In the genomic region with DNA sequence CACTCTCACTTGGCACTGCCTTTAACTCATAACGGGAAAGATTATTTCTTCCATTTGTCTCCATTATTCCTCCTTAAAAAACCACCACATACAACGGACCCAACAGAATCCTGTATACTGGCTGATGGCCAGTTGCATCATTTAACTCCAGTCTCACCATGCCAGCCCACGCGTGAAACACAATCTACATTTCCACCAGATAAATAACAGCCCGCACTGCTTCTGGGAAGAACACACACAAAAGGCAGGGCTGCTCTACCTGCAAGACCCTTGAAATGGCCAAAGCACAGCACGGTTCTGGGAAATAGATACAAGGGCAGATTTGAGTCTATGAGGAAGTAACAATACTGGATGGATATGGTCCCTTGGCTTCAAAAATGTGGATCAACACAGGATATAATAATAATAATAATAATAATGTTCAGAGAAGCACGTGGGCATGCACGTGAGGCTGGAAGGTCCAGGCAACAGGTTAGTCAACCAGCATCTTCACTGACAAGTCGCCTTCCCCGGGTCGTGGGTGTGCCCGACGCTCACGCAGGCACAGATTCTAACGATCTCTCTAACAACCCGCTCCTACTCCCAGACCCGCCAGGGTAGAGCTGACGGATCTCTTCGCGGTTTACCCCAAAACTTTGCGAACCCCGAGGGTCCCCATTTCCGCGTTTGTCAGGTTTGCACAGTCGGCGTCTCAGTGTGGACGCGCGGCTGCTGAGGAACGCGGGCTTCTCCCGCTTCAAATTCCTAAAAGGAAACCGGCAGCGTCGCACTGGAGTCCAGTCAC, we compare ENCODE assay signal across 8 mouse cellular contexts. TPM values are rescaled to one million over a fixed set of nuclear protein-coding genes. Genes with fewer than 3 reads are reported as not detected.
DNase-seq lines count a peak whose midpoint lies in the region; ATAC-seq and TF ChIP-seq lines count a peak whose summit lies in the region.

No protein-coding gene starts in this region.

- H3K36me3 ChIP-seq in spleen, adult 2 months (ENCODE audit: control insufficient read depth, insufficient read depth, low read length), result no peaks in the 10 kb centered on the region
- no peaks in the 10 kb centered on the region for H3K36me3 ChIP-seq in forebrain, embryonic 14.5 days (ENCODE audit: control insufficient read depth, insufficient read depth, low read length)
- H3K36me3 ChIP-seq in kidney, embryonic 16.5 days (ENCODE audit: insufficient read depth, low read length), result no peaks in the 10 kb centered on the region
- H3K36me3 ChIP-seq in macrophage (ENCODE audit: inconsistent target), result no peaks in the 10 kb centered on the region

- no peak for ATAC-seq in CD4-positive, CD25-positive, alpha-beta regulatory T cell, adult 4 months
- ATAC-seq in forebrain, embryonic 14.5 days, result no peak; the same call in 1 of the 2 replicates
- ATAC-seq in kidney, embryonic 16.5 days (ENCODE audit: low FRiP score, low TSS enrichment), result no peak; the same call in none of the 2 replicates

- H3K9me3 ChIP-seq in forebrain, embryonic 14.5 days (replicated peaks; ENCODE audit: control insufficient read depth, low read length), result no peaks in the 10 kb centered on the region
- H3K9me3 ChIP-seq in kidney, embryonic 16.5 days (ENCODE audit: low read length), result no peaks in the 10 kb centered on the region

- peak overlapping the region; percentile 78 for H3K4me2 ChIP-seq in forebrain, embryonic 14.5 days (ENCODE audit: low read length)
- H3K4me2 ChIP-seq in kidney, embryonic 16.5 days (replicated peaks; ENCODE audit: low read depth, low read length), result peak overlapping the region; percentile 87

- peak overlapping the region; percentile 77 for H3K9ac ChIP-seq in forebrain, embryonic 14.5 days (ENCODE audit: low read length)
- peak overlapping the region; percentile 81 for H3K9ac ChIP-seq in kidney, embryonic 16.5 days (replicated peaks; ENCODE audit: low read length)

- peak; percentile 71 for DNase-seq in CD4-positive, CD25-positive, alpha-beta regulatory T cell, adult 2 months (ENCODE audit: low read depth, low spot score)
- DNase-seq in spleen, adult 2 months (ENCODE audit: low read depth in 1 of 2, low spot score in 2 of 2), result peak; percentile 11 to 35
- DNase-seq in spleen, adult 18-20 months, result no peak
- no peak for DNase-seq in forebrain, embryonic 14.5 days (ENCODE audit: low spot score)
- peak; percentile 61 for DNase-seq in testis, postnatal 14 days (ENCODE audit: low spot score)

- 0 out of 2 replicates have a peak overlapping the region, but pooled peaks have one; percentile 59 for H3K27ac ChIP-seq in spleen, adult 2 months (ENCODE audit: insufficient read depth, low read length)
- H3K27ac ChIP-seq in forebrain, embryonic 14.5 days (ENCODE audit: low read depth, low read length), result peak overlapping the region; percentile 84; the same call in 1 of the 2 replicates
- H3K27ac ChIP-seq in kidney, embryonic 16.5 days (ENCODE audit: low read length), result peak overlapping the region; percentile 89; the same call in 1 of the 2 replicates
- peak overlapping the region; percentile 64 for H3K27ac ChIP-seq in macrophage

- peaks cover 49% of the 10 kb centered on the region for H3K79me2 ChIP-seq in macrophage (ENCODE audit: inconsistent target)

- no peak for TF ChIP-seq POLR2A in spleen, adult 2 months (IDR thresholded peaks at IDR 0.05; ENCODE audit: low read depth, low read length)

- WGBS in spleen, adult 2 months, result 2% methylated on average over 35 of the region's 35 CpGs
- WGBS in forebrain, embryonic 14.5 days, result 5% methylated on average over 35 of the region's 35 CpGs
- WGBS in kidney, embryonic 16.5 days, result 6% methylated on average over 35 of the region's 35 CpGs
- 3% methylated on average over 35 of the region's 35 CpGs for WGBS in macrophage (ENCODE audit: missing documents)

- H3K4me3 ChIP-seq in spleen, adult 2 months (ENCODE audit: extremely low read depth, insufficient read depth, insufficient read length), result peak overlapping the region; percentile 73
- H3K4me3 ChIP-seq in forebrain, embryonic 14.5 days (ENCODE audit: low read depth, low read length), result peak overlapping the region; percentile 57
- peak overlapping the region; percentile 85 for H3K4me3 ChIP-seq in kidney, embryonic 16.5 days (ENCODE audit: low read length)
- peak overlapping the region; percentile 95 for H3K4me3 ChIP-seq in macrophage (ENCODE audit: inconsistent target)

- no peak for TF ChIP-seq CTCF in spleen, adult 2 months (IDR thresholded peaks at IDR 0.05; ENCODE audit: extremely low read depth, insufficient read depth, insufficient read length, insufficient replicate concordance)

- H3K27me3 ChIP-seq in spleen, adult 2 months (ENCODE audit: control insufficient read depth, insufficient read depth, low read length), result no peaks in the 10 kb centered on the region
- no peaks in the 10 kb centered on the region for H3K27me3 ChIP-seq in forebrain, embryonic 14.5 days (replicated peaks; ENCODE audit: control insufficient read depth, insufficient read depth, low read length)
- no peaks in the 10 kb centered on the region for H3K27me3 ChIP-seq in kidney, embryonic 16.5 days (ENCODE audit: insufficient read depth, low read length)

- peaks cover 5% of the 10 kb centered on the region; the same call in 1 of the 2 replicates for H3K4me1 ChIP-seq in spleen, adult 2 months (ENCODE audit: control insufficient read depth, insufficient read depth, insufficient read length)
- peaks cover 20% of the 10 kb centered on the region for H3K4me1 ChIP-seq in forebrain, embryonic 14.5 days (ENCODE audit: control insufficient read depth, insufficient read depth, low read length)
- H3K4me1 ChIP-seq in kidney, embryonic 16.5 days (ENCODE audit: insufficient read depth, low read length), result peaks cover 31% of the 10 kb centered on the region

RNA-seq across cellular contexts. Expression of a gene that starts 1.0 kb away (rescaled TPM):
- 10 to 100 TPM; 58.9 to 82.9 TPM for polyA plus RNA-seq in CD4-positive, CD25-positive, alpha-beta regulatory T cell, adult 4 months (2017; shearing (Covaris generic))
- 21.7 and 23.7 TPM in 2 replicates for polyA plus RNA-seq in spleen, adult 2 months (2012; rRNA removed)
- polyA plus RNA-seq in forebrain, embryonic 14.5 days (2014; fragmentation: Nextera tagmentation; extraction: Ambion mirVana), result 73.7 and 122 TPM in 2 replicates
- 58.0 and 58.3 TPM in 2 replicates for polyA plus RNA-seq in kidney, embryonic 16.5 days (2015; fragmentation: Nextera tagmentation; extraction: Ambion mirVana)
- 100 to 1,000 TPM; 124 to 228 (median 182) TPM for total RNA-seq in macrophage (2018; cell fraction: chromatin; rRNA removed)
- 10 to 100 TPM; 17.3 to 29.9 (median 21.8) TPM for total RNA-seq in macrophage (2018; cell fraction: cytosol; rRNA removed)
- 100 to 1,000 TPM in 17 of 26 experiments, 10 to 100 TPM in 9; 49.4 to 229 (median 108) TPM for total RNA-seq in macrophage (2018; cell fraction: nucleus; rRNA removed)
- 12.8 to 18.8 TPM (median 16.9 TPM) in 3 replicates for polyA plus RNA-seq in macrophage (2018)

RNA-seq across cellular contexts. Expression of a gene that starts 48.8 kb away (rescaled TPM):
- 10 to 100 TPM; 22.6 to 23.4 TPM for polyA plus RNA-seq in CD4-positive, CD25-positive, alpha-beta regulatory T cell, adult 4 months (2017; shearing (Covaris generic))
- 10.2 and 10.3 TPM in 2 replicates for polyA plus RNA-seq in spleen, adult 2 months (2012; rRNA removed)
- polyA plus RNA-seq in forebrain, embryonic 14.5 days (2014; fragmentation: Nextera tagmentation; extraction: Ambion mirVana), result 1.7 and 1.9 TPM in 2 replicates
- polyA plus RNA-seq in kidney, embryonic 16.5 days (2015; fragmentation: Nextera tagmentation; extraction: Ambion mirVana), result 0.82 and 1.2 TPM in 2 replicates
- 1 to 10 TPM in 2 of 26 experiments, under 1 TPM in 9, not detected in 15; 0.04 to 1.7 (median 0.46) TPM for total RNA-seq in macrophage (2018; cell fraction: chromatin; rRNA removed)
- total RNA-seq in macrophage (2018; cell fraction: cytosol; rRNA removed), result under 1 TPM in 16 of 26 experiments, not detected in 10; under 0.01 to 0.31 (median 0.05) TPM
- 1 to 10 TPM in 2 of 26 experiments, under 1 TPM in 16, not detected in 8; 0.04 to 1.6 (median 0.50) TPM for total RNA-seq in macrophage (2018; cell fraction: nucleus; rRNA removed)
- polyA plus RNA-seq in macrophage (2018), result 0.10 TPM in 1 of 3 replicates, not detected in the others

RNA-seq across cellular contexts. Expression of a gene that starts 51.4 kb away (rescaled TPM):
- 100 to 1,000 TPM; 131 to 137 TPM for polyA plus RNA-seq in CD4-positive, CD25-positive, alpha-beta regulatory T cell, adult 4 months (2017; shearing (Covaris generic))
- polyA plus RNA-seq in spleen, adult 2 months (2012; rRNA removed), result 13.5 and 16.2 TPM in 2 replicates
- polyA plus RNA-seq in forebrain, embryonic 14.5 days (2014; fragmentation: Nextera tagmentation; extraction: Ambion mirVana), result 210 TPM in 2 replicates
- 216 and 222 TPM in 2 replicates for polyA plus RNA-seq in kidney, embryonic 16.5 days (2015; fragmentation: Nextera tagmentation; extraction: Ambion mirVana)
- total RNA-seq in macrophage (2018; cell fraction: chromatin; rRNA removed), result 10 to 100 TPM in 11 of 26 experiments, 1 to 10 TPM in 15; 3.2 to 26.9 (median 9.0) TPM
- total RNA-seq in macrophage (2018; cell fraction: cytosol; rRNA removed), result 10 to 100 TPM; 29.7 to 58.4 (median 43.1) TPM
- total RNA-seq in macrophage (2018; cell fraction: nucleus; rRNA removed), result 10 to 100 TPM in 21 of 26 experiments, 1 to 10 TPM in 5; 8.1 to 30.2 (median 12.6) TPM
- 39.2 to 79.1 TPM (median 53.0 TPM) in 3 replicates for polyA plus RNA-seq in macrophage (2018)

Comparison
In these comparisons a context has a peak if more than half of its experiments do, and no peak if none do; other contexts are left out.
1. DNase-seq: peak in CD4-positive, CD25-positive, alpha-beta regulatory T cell, adult 2 months (single experiment), spleen, adult 2 months (2 of 2) and testis, postnatal 14 days (single experiment); none in spleen, adult 18-20 months (0 of 2) and forebrain, embryonic 14.5 days (single experiment).
2. Peak in every context shown above with its lines, with median percentiles within 50 percentile points of each other: H3K27ac ChIP-seq and H3K4me3 ChIP-seq.